Mouse (Mus musculus): Measurements from ENCODE around the gene Dazl. TPM values are rescaled to one million over a fixed set of nuclear protein-coding genes. Genes with fewer than 3 reads are reported as not detected.

Gene Dazl
- polyA plus RNA-seq, 1 experiment from 2014 or later = 0.09 TPM

DNA sequence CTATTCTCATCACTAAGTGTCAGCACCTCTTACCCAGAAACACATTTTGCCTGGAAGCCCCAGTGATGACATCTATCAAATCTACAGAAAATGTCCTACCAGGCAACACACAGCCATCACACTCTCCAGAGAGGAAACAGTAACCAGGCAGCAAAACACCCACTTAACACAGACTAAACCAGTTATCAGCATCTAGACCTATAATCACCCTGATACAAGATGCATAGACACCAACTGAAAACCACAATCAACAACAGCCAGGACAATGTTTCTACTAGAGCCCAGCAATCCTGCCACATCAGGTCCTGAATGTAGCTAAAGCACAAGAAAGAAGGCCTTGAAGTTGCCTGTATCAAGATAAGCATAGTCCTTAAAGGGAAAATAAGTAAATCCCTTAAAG is 25.4 kb upstream of the Dazl start:
- H3K36me3 ChIP-seq (ENCODE audit: control insufficient read depth, insufficient read depth, low read length) = no peaks in the 10 kb centered on the region
- ATAC-seq (ENCODE audit: low FRiP score) = no peak
- no peak overlapping the region for H3K4me2 ChIP-seq (replicated peaks; ENCODE audit: low read depth, low read length)
- no peak overlapping the region for H3K4me3 ChIP-seq (ENCODE audit: low read depth, low read length)
- H3K9ac ChIP-seq (ENCODE audit: low read depth, low read length) = no peak overlapping the region
- no peak overlapping the region for H3K27ac ChIP-seq (ENCODE audit: low read depth, low read length)
- H3K9me3 ChIP-seq (ENCODE audit: control insufficient read depth, low read length) = no peaks in the 10 kb centered on the region
- no peak for DNase-seq (ENCODE audit: low spot score)
- H3K27me3 ChIP-seq (ENCODE audit: control insufficient read depth, insufficient read depth, low read length) = no peaks in the 10 kb centered on the region
- no peaks in the 10 kb centered on the region for H3K4me1 ChIP-seq (replicated peaks; ENCODE audit: control insufficient read depth, insufficient read depth, low read length)

- Histone ChIP-seq H3K27ac (ENCODE audit: low read depth, low read length) (no peak overlapping the region), H3K36me3 (ENCODE audit: control insufficient read depth, insufficient read depth, low read length) (no peaks in the 10 kb centered on the region), H3K27me3 (ENCODE audit: control insufficient read depth, insufficient read depth, low read length) (no peaks in the 10 kb centered on the region), H3K4me1 (replicated peaks; ENCODE audit: control insufficient read depth, insufficient read depth, low read length) (no peaks in the 10 kb centered on the region), H3K4me2 (replicated peaks; ENCODE audit: low read depth, low read length) (no peak overlapping the region), H3K9me3 (ENCODE audit: control insufficient read depth, low read length) (no peaks in the 10 kb centered on the region), H3K9ac (ENCODE audit: low read depth, low read length) (no peak overlapping the region), H3K4me3 (ENCODE audit: low read depth, low read length) (no peak overlapping the region)
- ATAC-seq (ENCODE audit: low FRiP score) (no peak), DNase-seq (ENCODE audit: low spot score) (no peak)
- 60% methylated on average over 11 of the region's 11 CpGs for WGBS
Observed at GRCm38 (mm10) chr17:50316216-50317150, 23.0 kb upstream of the Dazl start.

DNA sequence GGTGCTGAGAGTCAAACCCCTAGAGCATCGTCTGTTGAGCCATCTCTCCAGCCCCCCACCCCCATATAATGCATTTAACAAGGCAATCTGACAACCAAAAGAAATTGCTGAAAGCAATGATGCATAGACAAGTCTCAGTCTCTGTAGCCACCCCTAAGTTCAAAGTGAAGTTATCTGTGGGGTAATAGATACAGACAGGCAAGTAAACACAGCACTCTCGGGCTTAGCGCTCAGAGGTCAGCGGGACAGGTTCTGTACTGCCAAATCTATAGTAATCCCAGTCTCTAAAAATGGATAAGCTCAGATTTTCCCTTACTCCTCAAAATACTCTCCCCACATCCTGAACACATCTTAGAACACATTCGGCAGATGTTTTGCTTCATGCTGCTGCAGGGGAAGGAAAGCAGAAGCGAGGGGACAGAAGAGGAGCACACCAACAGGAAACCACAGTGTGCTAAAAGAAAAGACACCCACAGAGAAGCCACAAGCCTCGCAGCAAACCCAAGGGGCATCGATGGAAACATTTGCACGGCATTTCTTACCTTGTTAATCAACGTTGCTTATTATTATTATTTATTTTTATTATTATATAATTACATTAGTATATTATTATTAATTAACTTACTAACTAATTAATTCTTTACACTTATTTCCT is 16.8 kb upstream of the Dazl start:
- Histone ChIP-seq H3K4me3 (ENCODE audit: low read depth, low read length) (no peak overlapping the region), H3K27ac (ENCODE audit: low read depth, low read length) (no peak overlapping the region), H3K4me2 (replicated peaks; ENCODE audit: low read depth, low read length) (no peak overlapping the region), H3K9ac (ENCODE audit: low read depth, low read length) (no peak overlapping the region), H3K27me3 (ENCODE audit: control insufficient read depth, insufficient read depth, low read length) (no peaks in the 10 kb centered on the region), H3K9me3 (ENCODE audit: control insufficient read depth, low read length) (no peaks in the 10 kb centered on the region), H3K36me3 (ENCODE audit: control insufficient read depth, insufficient read depth, low read length) (no peaks in the 10 kb centered on the region), H3K4me1 (replicated peaks; ENCODE audit: control insufficient read depth, insufficient read depth, low read length) (no peaks in the 10 kb centered on the region)
- no peak for DNase-seq (ENCODE audit: low spot score)
- ATAC-seq (ENCODE audit: low FRiP score) = no peak
- 73% methylated on average over 10 of the region's 10 CpGs for WGBS

DNA sequence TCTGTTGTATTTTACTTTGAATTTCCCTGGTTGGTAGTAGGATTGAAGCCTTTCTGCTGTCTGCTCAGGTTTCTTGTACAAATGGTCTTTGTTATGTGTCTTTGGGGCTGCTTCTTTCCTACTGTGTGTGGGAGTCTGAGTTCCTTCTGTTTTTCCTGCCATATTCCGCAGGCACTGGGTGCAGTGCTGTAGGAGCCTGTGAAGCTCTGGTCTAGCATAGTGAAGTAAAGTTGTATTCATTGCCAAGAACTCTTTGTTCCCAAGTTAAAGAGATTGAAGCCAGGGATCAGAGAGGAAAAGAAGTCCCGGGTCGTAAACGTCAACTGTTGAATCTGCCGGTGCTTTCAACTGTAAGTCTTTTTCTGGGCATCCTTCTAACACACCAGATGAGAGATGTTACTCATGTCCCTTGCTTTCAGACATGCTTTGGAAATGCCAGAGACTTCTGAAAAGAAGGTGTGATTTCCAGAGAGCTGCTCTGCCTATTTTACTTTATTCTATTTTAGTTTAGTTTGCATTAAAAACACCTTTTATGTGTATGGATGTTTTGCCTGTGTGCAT is 16.2 kb upstream of the Dazl start:
- DNase-seq (ENCODE audit: low spot score) = no peak
- ATAC-seq (ENCODE audit: low FRiP score) = no peak
- H3K36me3 ChIP-seq (ENCODE audit: control insufficient read depth, insufficient read depth, low read length) = no peaks in the 10 kb centered on the region
- H3K4me2 ChIP-seq (replicated peaks; ENCODE audit: low read depth, low read length) = no peak overlapping the region
- H3K9ac ChIP-seq (ENCODE audit: low read depth, low read length) = no peak overlapping the region
- 86% methylated on average over 5 of the region's 5 CpGs for WGBS
- H3K4me3 ChIP-seq (ENCODE audit: low read depth, low read length) = no peak overlapping the region
- no peaks in the 10 kb centered on the region for H3K9me3 ChIP-seq (ENCODE audit: control insufficient read depth, low read length)
- H3K4me1 ChIP-seq (replicated peaks; ENCODE audit: control insufficient read depth, insufficient read depth, low read length) = no peaks in the 10 kb centered on the region
- no peaks in the 10 kb centered on the region for H3K27me3 ChIP-seq (ENCODE audit: control insufficient read depth, insufficient read depth, low read length)
- H3K27ac ChIP-seq (ENCODE audit: low read depth, low read length) = no peak overlapping the region

DNA sequence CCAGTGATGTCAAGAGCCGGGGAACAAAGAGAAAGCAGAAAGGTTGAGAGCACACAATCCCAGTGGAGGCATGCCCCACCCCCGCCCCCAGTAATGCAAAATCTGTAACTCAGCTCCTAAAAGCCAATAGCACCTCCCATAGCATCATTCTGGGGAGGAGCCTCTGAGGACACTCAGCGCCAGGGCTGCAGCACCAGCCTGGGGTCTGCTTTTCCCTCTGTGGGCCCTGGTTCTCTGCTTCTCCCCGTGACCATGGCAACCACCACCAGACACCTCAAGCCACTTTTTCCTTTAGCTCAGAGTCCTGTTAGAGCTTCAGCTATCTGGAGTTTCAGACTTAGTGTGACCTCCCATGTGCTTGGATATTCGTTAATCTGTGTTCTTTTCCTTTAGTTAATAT is 15.4 kb upstream of the Dazl start:
- no peak overlapping the region for H3K9ac ChIP-seq (ENCODE audit: low read depth, low read length)
- no peaks in the 10 kb centered on the region for H3K9me3 ChIP-seq (ENCODE audit: control insufficient read depth, low read length)
- no peak overlapping the region for H3K27ac ChIP-seq (ENCODE audit: low read depth, low read length)
- no peak overlapping the region for H3K4me2 ChIP-seq (replicated peaks; ENCODE audit: low read depth, low read length)
- H3K4me3 ChIP-seq (ENCODE audit: low read depth, low read length) = no peak overlapping the region
- no peaks in the 10 kb centered on the region for H3K4me1 ChIP-seq (replicated peaks; ENCODE audit: control insufficient read depth, insufficient read depth, low read length)
- ATAC-seq (ENCODE audit: low FRiP score) = no peak
- 59% methylated on average over 5 of the region's 5 CpGs for WGBS
- DNase-seq (ENCODE audit: low spot score) = no peak
- H3K36me3 ChIP-seq (ENCODE audit: control insufficient read depth, insufficient read depth, low read length) = no peaks in the 10 kb centered on the region
- no peaks in the 10 kb centered on the region for H3K27me3 ChIP-seq (ENCODE audit: control insufficient read depth, insufficient read depth, low read length)

DNA sequence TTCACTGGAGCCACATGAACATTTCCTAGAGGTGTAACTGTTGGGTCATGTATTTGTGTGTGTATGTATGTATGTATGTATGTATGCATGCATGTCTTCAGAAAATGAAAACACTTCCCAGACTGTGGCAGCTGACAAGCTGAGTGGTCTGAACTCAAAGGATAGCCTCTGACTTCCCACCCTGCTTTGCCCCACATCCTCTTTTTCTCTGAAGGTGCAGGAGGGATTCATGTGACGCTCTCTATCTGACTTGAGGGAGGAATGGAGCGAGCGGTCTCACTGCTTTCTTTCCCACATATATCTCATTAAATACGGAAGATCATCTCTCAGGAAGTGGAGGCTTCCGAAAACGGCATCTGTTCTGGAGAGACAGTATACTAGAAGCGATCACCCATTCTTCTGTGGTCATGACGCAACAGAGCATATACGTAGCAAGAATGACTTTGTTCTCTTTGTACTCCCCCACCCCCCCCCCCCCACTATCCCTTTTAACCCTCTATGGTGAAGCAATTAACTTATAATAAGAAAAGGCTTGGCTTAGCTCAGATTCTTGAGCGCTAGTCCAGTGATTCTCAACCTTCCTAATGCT is 14.7 kb upstream of the Dazl start:
- WGBS = 95% methylated on average over 10 of the region's 10 CpGs
- ATAC-seq (ENCODE audit: low FRiP score) = no peak

GRCm38 (mm10) chr17:50302867-50303266 is 9.4 kb upstream of the Dazl start:
- H3K27me3 ChIP-seq (ENCODE audit: control insufficient read depth, insufficient read depth, low read length) = no peaks in the 10 kb centered on the region
- H3K4me1 ChIP-seq (replicated peaks; ENCODE audit: control insufficient read depth, insufficient read depth, low read length) = no peaks in the 10 kb centered on the region
- DNase-seq (ENCODE audit: low spot score) (no peak), ATAC-seq (ENCODE audit: low FRiP score) (no peak)
- H3K9me3 ChIP-seq (ENCODE audit: control insufficient read depth, low read length) = no peaks in the 10 kb centered on the region
- H3K4me3 ChIP-seq (ENCODE audit: low read depth, low read length) = no peak overlapping the region
- 89% methylated on average over 3 of the region's 3 CpGs for WGBS
- no peak overlapping the region for H3K27ac ChIP-seq (ENCODE audit: low read depth, low read length)
- H3K4me2 ChIP-seq (replicated peaks; ENCODE audit: low read depth, low read length) = no peak overlapping the region
- no peak overlapping the region for H3K9ac ChIP-seq (ENCODE audit: low read depth, low read length)
- no peaks in the 10 kb centered on the region for H3K36me3 ChIP-seq (ENCODE audit: control insufficient read depth, insufficient read depth, low read length)

More for the DNA sequence above, 14.7 kb upstream of the Dazl start:
- no peaks in the 10 kb centered on the region for H3K4me1 ChIP-seq (replicated peaks; ENCODE audit: control insufficient read depth, insufficient read depth, low read length)
- DNase-seq (ENCODE audit: low spot score) = no peak
- H3K36me3 ChIP-seq (ENCODE audit: control insufficient read depth, insufficient read depth, low read length) = no peaks in the 10 kb centered on the region
- no peak overlapping the region for H3K27ac ChIP-seq (ENCODE audit: low read depth, low read length)
- no peaks in the 10 kb centered on the region for H3K27me3 ChIP-seq (ENCODE audit: control insufficient read depth, insufficient read depth, low read length)
- no peak overlapping the region for H3K9ac ChIP-seq (ENCODE audit: low read depth, low read length)
- H3K4me2 ChIP-seq (replicated peaks; ENCODE audit: low read depth, low read length) = no peak overlapping the region
- no peak overlapping the region for H3K4me3 ChIP-seq (ENCODE audit: low read depth, low read length)
- no peaks in the 10 kb centered on the region for H3K9me3 ChIP-seq (ENCODE audit: control insufficient read depth, low read length)

DNA sequence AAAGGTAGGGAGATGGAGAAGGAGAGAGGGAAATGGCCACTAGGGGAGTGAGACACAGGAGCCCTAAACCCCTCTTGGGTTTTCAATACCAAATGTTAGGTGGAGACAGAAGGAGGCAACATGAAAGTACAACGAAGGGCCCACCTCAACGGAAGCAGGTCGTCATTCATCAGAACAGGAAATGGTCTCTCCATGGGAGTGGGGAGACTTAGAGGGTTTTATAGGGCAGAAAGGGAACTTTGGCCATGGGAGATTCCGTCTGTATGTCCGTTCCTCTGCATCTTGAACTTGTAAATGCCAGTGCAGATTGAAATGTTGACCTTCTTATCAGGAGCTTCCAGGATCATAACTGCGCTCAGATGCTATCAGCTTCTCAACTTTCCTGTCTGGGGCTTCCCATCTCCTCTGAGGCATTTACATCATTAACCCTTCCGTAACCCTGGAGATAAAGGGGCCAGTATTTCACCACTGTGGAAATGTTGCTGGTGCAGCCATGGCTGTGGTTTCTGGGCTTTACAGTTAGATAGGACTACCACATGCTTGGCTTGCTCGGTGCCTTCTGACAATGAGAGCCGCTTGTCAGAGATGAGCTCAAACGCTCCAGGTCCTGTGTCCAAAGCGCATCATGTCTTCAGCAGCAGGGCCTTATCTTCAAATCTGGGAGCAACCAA is 6.9 kb upstream of the Dazl start:
- H3K27ac ChIP-seq (ENCODE audit: low read depth, low read length) = no peak overlapping the region
- H3K4me1 ChIP-seq (replicated peaks; ENCODE audit: control insufficient read depth, insufficient read depth, low read length) = no peaks in the 10 kb centered on the region
- no peaks in the 10 kb centered on the region for H3K36me3 ChIP-seq (ENCODE audit: control insufficient read depth, insufficient read depth, low read length)
- H3K27me3 ChIP-seq (ENCODE audit: control insufficient read depth, insufficient read depth, low read length) = no peaks in the 10 kb centered on the region
- DNase-seq (ENCODE audit: low spot score) (no peak), ATAC-seq (ENCODE audit: low FRiP score) (no peak)
- no peaks in the 10 kb centered on the region for H3K9me3 ChIP-seq (ENCODE audit: control insufficient read depth, low read length)
- H3K4me3 ChIP-seq (ENCODE audit: low read depth, low read length) = no peak overlapping the region
- no peak overlapping the region for H3K9ac ChIP-seq (ENCODE audit: low read depth, low read length)
- WGBS = 91% methylated on average over 11 of the region's 11 CpGs
- no peak overlapping the region for H3K4me2 ChIP-seq (replicated peaks; ENCODE audit: low read depth, low read length)
